Mouse (Mus musculus) ovary, adult 18-20 months (tissue): ENCODE results near the gene Prg2.
A peak's percentile ranks its signal among the peaks of the same experiment; 100 is the strongest.

Source experiments
- DNase-seq: peaks from one replicate; pipeline ENCODE4 v3.0.0; 2022; ENCODE audit warnings: low spot score, mixed read lengths

The Prg2 gene

DNA sequence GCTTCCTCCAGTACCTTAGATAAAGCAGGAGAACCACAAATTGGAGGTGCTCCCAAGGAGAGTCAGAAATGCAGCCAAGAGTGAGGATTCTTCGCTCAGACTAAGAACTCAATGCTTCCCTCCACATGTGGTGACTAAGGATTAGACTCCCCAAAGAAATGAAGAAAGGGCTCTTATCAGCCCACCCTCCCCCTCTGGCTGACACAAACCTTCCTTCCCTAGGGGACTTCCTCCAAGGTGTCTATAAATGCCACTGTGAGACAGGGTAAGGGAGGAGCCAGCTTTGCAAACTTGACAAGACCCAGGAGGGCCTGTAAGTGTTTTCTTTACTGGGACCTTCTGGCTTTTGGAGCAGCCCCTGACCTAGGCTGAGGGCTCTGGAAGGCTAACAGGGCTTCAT lies at the start of gene Prg2:
Gene Prg2, plus strand, starts transcription at position 274 of the 400 bp plus-strand sequence.
- no peak for DNase-seq

- DNase-seq, result no peak
Observed at GRCm38 (mm10) chr2:84933992-84934648, 46.1 kb upstream of the Prg2 start.

- no peak for DNase-seq
Observed at GRCm38 (mm10) chr2:84934649-84935007, 45.6 kb upstream of the Prg2 start.

DNA sequence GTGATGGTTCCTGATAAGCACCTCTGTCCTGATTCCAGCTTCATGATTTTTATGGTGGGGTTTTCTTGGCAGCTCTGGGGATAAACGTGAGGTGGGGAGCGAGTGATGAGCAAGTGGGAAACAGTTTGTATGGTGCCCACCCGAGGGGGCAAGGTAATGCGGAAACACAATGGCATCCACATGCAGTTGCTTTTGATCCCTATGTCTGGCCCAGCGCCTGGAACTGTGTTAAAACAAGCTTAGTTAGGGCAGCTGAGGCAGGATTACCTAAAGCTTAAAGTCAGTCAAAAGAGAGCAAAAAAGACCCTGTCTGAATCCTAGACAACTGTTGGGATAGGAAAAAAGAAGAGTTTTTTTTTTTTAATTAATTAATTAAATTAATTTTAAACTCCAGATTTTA lies 45.2 kb upstream of the Prg2 start:
- DNase-seq, result no peak

GRCm38 (mm10) chr2:84936474-84937429 lies 43.5 kb upstream of the Prg2 start, which contains the start of gene Slc43a3:
Gene Slc43a3, plus strand, starts transcription at chr2:84936579.
- peak; percentile 68 for DNase-seq

DNA sequence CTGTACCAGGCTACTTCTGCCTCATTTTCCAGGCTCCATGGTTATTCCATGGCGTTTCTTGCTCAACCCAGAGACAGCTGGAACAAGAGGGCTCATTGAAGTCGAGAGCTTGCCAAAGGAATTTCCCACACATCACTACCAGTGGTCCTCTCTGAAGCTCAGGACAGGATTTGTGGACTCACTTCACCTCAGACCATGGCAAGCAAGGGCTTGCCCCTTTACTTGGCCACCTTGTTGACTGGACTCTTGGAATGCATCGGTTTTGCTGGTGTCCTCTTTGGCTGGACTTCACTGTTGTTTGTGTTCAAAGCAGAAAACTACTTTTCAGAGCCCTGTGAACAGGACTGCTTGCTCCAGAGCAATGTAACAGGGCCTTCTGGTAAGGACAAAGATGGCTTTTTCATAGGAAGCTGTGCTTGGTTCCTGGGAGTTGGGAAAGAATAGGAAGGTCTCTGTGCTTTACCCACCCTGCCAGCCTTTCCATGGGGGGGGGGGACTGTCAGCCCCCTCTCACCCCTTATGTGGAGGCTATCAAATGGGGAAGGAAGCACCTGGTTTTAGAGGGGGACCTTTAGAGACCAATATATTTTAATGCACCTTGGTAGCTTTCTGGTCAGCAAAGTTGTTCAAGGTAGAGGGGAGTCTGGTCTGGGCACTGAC lies 42.6 kb upstream of the Prg2 start:
- DNase-seq, result no peak

- no peak for DNase-seq
Observed at GRCm38 (mm10) chr2:84938249-84938946, 41.9 kb upstream of the Prg2 start.

DNA sequence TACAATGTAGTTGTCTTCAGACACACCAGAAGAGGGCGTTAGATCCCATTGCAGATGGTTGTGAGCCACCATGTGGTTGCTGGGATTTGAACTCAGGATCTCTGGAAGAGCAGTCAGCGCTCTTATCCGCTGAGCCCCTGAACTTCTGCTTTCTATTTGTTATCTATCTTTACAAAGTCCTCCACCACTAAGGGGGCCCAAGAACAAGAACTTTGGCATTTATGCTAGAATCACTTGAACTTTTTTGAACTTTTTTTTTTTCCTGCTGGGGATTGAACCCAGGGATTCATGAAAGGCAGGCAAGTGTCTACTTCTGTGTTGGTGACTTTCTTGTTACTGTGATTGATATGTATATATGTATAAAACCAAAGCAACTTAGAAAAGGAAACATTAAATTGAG lies 41.0 kb upstream of the Prg2 start:
- no peak for DNase-seq

- DNase-seq, result no peak
Observed at GRCm38 (mm10) chr2:84939711-84940110, 40.5 kb upstream of the Prg2 start.

DNA sequence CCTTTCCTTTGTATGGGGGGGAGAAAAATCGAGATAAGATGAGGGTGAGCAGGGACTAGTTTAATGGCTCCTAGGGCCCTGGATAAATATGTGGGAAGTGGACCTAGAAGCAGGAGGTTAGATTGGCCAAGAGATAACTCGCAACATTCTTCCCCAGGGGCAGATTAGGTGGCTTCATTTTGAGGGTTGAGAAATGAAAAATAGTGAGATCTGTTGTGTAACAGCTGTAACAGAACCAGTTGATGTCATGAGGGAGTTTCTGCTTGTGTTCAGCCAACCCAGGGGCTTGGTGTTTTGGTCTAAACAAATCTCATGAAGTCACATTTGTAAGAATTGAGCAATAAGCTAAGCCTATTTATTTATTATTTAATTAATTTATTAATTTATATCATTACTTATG lies 38.9 kb upstream of the Prg2 start:
- no peak for DNase-seq

DNA sequence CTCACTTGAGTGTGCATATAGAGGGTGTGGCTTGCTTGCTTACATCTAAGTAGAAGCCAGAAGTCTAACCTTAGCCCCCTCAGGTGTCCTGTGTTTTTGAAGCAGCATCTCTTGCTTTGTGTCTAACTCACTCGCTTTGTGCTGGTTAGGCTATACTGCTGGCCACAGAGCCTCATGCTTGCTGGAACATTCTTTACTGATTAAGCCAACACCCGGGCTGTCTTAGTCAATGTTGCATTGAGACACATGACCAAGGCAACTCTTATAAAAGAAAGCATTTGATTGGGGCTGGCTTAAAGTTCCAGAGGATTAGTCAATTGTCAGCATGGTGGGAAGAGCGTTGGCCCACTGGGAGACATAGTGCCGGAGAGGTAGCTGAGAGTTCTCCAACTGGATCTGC lies 38.5 kb upstream of the Prg2 start:
- DNase-seq, result no peak

GRCm38 (mm10) chr2:84947154-84947771 lies 33.0 kb upstream of the Prg2 start:
- no peak for DNase-seq

DNA sequence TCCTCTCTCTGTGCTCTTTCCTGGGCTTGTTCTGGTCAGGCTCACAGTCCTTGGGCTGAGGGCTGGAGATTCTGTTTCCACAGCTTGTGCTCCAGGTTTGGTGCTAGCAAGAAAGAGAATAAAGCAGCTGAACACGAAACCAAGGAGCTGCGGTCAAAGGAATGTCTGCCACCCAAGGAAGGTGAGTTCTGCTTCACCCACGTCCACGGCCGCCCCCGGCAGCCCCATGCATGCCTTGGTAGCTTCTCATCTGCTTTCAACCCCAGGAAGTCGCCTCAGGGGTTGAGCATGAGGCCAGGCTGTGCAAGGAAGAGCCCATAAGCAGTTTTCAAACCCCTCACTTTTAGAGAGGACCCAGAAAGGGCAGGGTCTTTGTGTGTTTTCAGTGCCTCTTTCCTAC lies 32.0 kb upstream of the Prg2 start:
- DNase-seq, result no peak

- DNase-seq, result no peak
Observed at GRCm38 (mm10) chr2:84948721-84949120, 31.5 kb upstream of the Prg2 start.

- no peak for DNase-seq
Observed at GRCm38 (mm10) chr2:84951027-84951426, 29.2 kb upstream of the Prg2 start.

GRCm38 (mm10) chr2:84952251-84952650 lies 28.0 kb upstream of the Prg2 start:
- no peak for DNase-seq

- no peak for DNase-seq
Observed at GRCm38 (mm10) chr2:84952693-84953092, 27.6 kb upstream of the Prg2 start.

- DNase-seq, result no peak
Observed at GRCm38 (mm10) chr2:84955435-84955834, 24.8 kb upstream of the Prg2 start.

GRCm38 (mm10) chr2:84956274-84956673 lies 24.0 kb upstream of the Prg2 start:
- no peak for DNase-seq

DNA sequence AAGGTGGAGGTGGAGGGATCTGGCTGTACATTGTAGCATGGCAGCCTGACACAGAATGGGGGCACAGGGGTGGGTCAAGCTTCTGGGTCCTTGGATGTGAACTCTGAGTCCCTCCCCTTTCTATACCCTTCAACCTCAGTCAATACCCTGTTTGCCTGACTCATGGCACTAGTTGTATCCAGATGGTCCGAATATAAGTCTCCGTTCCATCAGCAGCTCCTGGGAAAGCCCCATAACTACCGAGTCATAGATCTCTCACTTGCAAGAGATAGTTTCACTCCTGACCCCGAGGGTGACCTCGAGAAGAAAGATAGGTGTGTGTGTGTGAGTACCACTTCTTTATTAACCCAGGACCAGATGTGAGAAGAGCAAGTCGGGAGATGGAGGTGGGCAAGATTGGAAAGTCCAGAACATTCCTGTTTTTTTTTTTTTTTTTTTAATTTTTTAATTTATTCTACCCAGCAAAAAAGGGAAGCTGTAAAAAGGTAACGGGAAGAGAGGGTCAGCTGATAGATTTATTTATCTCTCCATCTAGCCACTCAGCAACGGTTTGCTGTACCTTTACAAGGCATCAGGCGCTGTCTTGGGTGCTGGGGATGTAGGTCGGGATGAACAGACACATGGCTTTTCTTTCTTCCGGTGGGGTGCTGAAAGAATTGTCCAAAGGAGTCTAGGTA lies 21.5 kb upstream of the Prg2 start:
- DNase-seq, result no peak

GRCm38 (mm10) chr2:84961300-84961699 lies 19.0 kb upstream of the Prg2 start:
- DNase-seq, result peak; percentile 13
